Mouse (Mus musculus): Measurements from ENCODE around the gene 2310034G01Rik. TPM values are rescaled to one million over a fixed set of nuclear protein-coding genes. Genes with fewer than 3 reads are reported as not detected.

2310034G01Rik gene
- polyA plus RNA-seq, 1 experiment from 2014 or later = 1.5 TPM

- no peak overlapping the region for H3K4me2 ChIP-seq
- no peak overlapping the region for H3K27ac ChIP-seq (ENCODE audit: low read depth, low read length)
- no peak overlapping the region for H3K9ac ChIP-seq (ENCODE audit: low read depth, low read length)
- ATAC-seq (replicated peaks; ENCODE audit: low FRiP score) (no peak), DNase-seq (ENCODE audit: low spot score) (no peak)
- no peaks in the 10 kb centered on the region for H3K27me3 ChIP-seq (replicated peaks; ENCODE audit: control insufficient read depth, insufficient read depth, low read length)
- no peaks in the 10 kb centered on the region for H3K9me3 ChIP-seq (ENCODE audit: control insufficient read depth, low read length)
- H3K4me3 ChIP-seq (ENCODE audit: low read depth, low read length) = no peak overlapping the region
- H3K4me1 ChIP-seq (replicated peaks; ENCODE audit: control insufficient read depth, insufficient read depth, low read length) = no peaks in the 10 kb centered on the region
- 22% methylated on average over 4 of the region's 4 CpGs for WGBS
- no peaks in the 10 kb centered on the region for H3K36me3 ChIP-seq (ENCODE audit: control insufficient read depth, insufficient read depth, low read length)
These were observed 19.1 kb upstream of the 2310034G01Rik start for GRCm38 (mm10) chr19:46369204-46369603.

GRCm38 (mm10) chr19:46367798-46368590 is 17.9 kb upstream of the 2310034G01Rik start:
- Histone ChIP-seq H3K9me3 (ENCODE audit: control insufficient read depth, low read length) (no peaks in the 10 kb centered on the region), H3K27me3 (replicated peaks; ENCODE audit: control insufficient read depth, insufficient read depth, low read length) (no peaks in the 10 kb centered on the region), H3K9ac (ENCODE audit: low read depth, low read length) (no peak overlapping the region), H3K36me3 (ENCODE audit: control insufficient read depth, insufficient read depth, low read length) (no peaks in the 10 kb centered on the region), H3K4me3 (ENCODE audit: low read depth, low read length) (no peak overlapping the region), H3K4me1 (replicated peaks; ENCODE audit: control insufficient read depth, insufficient read depth, low read length) (no peaks in the 10 kb centered on the region), H3K4me2 (no peak overlapping the region), H3K27ac (ENCODE audit: low read depth, low read length) (no peak overlapping the region)
- no peak for DNase-seq (ENCODE audit: low spot score)
- 87% methylated on average over 23 of the region's 23 CpGs for WGBS
- no peak for ATAC-seq (replicated peaks; ENCODE audit: low FRiP score)

- Histone ChIP-seq H3K4me2 (no peak overlapping the region), H3K4me1 (replicated peaks; ENCODE audit: control insufficient read depth, insufficient read depth, low read length) (no peaks in the 10 kb centered on the region), H3K36me3 (ENCODE audit: control insufficient read depth, insufficient read depth, low read length) (no peaks in the 10 kb centered on the region), H3K27ac (ENCODE audit: low read depth, low read length) (no peak overlapping the region), H3K4me3 (ENCODE audit: low read depth, low read length) (no peak overlapping the region), H3K9ac (ENCODE audit: low read depth, low read length) (no peak overlapping the region), H3K9me3 (ENCODE audit: control insufficient read depth, low read length) (no peaks in the 10 kb centered on the region), H3K27me3 (replicated peaks; ENCODE audit: control insufficient read depth, insufficient read depth, low read length) (no peaks in the 10 kb centered on the region)
- DNase-seq (ENCODE audit: low spot score) = no peak
- no peak for ATAC-seq (replicated peaks; ENCODE audit: low FRiP score)
- 72% methylated on average over 11 of the region's 11 CpGs for WGBS
These were observed 13.3 kb upstream of the 2310034G01Rik start for GRCm38 (mm10) chr19:46363294-46364009.

- Histone ChIP-seq H3K27ac (ENCODE audit: low read depth, low read length) (no peak overlapping the region), H3K9me3 (ENCODE audit: control insufficient read depth, low read length) (no peaks in the 10 kb centered on the region), H3K9ac (ENCODE audit: low read depth, low read length) (no peak overlapping the region), H3K27me3 (replicated peaks; ENCODE audit: control insufficient read depth, insufficient read depth, low read length) (no peaks in the 10 kb centered on the region), H3K4me2 (no peak overlapping the region), H3K4me3 (ENCODE audit: low read depth, low read length) (no peak overlapping the region), H3K36me3 (ENCODE audit: control insufficient read depth, insufficient read depth, low read length) (no peaks in the 10 kb centered on the region), H3K4me1 (replicated peaks; ENCODE audit: control insufficient read depth, insufficient read depth, low read length) (0 out of 2 replicates have a peak, but pooled peaks cover 3% of the 10 kb centered on the region)
- WGBS = 84% methylated on average over 8 of the region's 8 CpGs
- no peak for ATAC-seq (replicated peaks; ENCODE audit: low FRiP score)
- no peak for DNase-seq (ENCODE audit: low spot score)
These were observed 12.0 kb upstream of the 2310034G01Rik start for GRCm38 (mm10) chr19:46362104-46362503.

GRCm38 (mm10) chr19:46358381-46358780 is 8.3 kb upstream of the 2310034G01Rik start:
- peak overlapping the region; percentile 70 for H3K4me3 ChIP-seq (ENCODE audit: low read depth, low read length)
- no peak for DNase-seq (ENCODE audit: low spot score)
- no peaks in the 10 kb centered on the region for H3K9me3 ChIP-seq (ENCODE audit: control insufficient read depth, low read length)
- 43% methylated on average over 4 of the region's 4 CpGs for WGBS
- H3K9ac ChIP-seq (ENCODE audit: low read depth, low read length) = peak overlapping the region; percentile 78; the same call in 1 of the 2 replicates
- 0 out of 2 replicates have a peak, but pooled peaks cover 3% of the 10 kb centered on the region for H3K4me1 ChIP-seq (replicated peaks; ENCODE audit: control insufficient read depth, insufficient read depth, low read length)
- no peaks in the 10 kb centered on the region for H3K27me3 ChIP-seq (replicated peaks; ENCODE audit: control insufficient read depth, insufficient read depth, low read length)
- peak overlapping the region; percentile 71 for H3K27ac ChIP-seq (ENCODE audit: low read depth, low read length)
- peak; percentile 10; the same call in 1 of the 2 replicates for ATAC-seq (replicated peaks; ENCODE audit: low FRiP score)
- H3K36me3 ChIP-seq (ENCODE audit: control insufficient read depth, insufficient read depth, low read length) = no peaks in the 10 kb centered on the region
- peak overlapping the region; percentile 99 for H3K4me2 ChIP-seq

- WGBS = 12% methylated on average over 25 of the region's 25 CpGs
- H3K4me3 ChIP-seq (ENCODE audit: low read depth, low read length) = peak overlapping the region; percentile 70
- peaks cover 5% of the 10 kb centered on the region; the same call in 1 of the 2 replicates for H3K4me1 ChIP-seq (replicated peaks; ENCODE audit: control insufficient read depth, insufficient read depth, low read length)
- no peak for DNase-seq (ENCODE audit: low spot score)
- no peaks in the 10 kb centered on the region for H3K36me3 ChIP-seq (ENCODE audit: control insufficient read depth, insufficient read depth, low read length)
- peak overlapping the region; percentile 78 for H3K9ac ChIP-seq (ENCODE audit: low read depth, low read length)
- H3K9me3 ChIP-seq (ENCODE audit: control insufficient read depth, low read length) = no peaks in the 10 kb centered on the region
- peak; percentile 61; the same call in 1 of the 2 replicates for ATAC-seq (replicated peaks; ENCODE audit: low FRiP score)
- no peaks in the 10 kb centered on the region for H3K27me3 ChIP-seq (replicated peaks; ENCODE audit: control insufficient read depth, insufficient read depth, low read length)
- peak overlapping the region; percentile 99 for H3K4me2 ChIP-seq
- H3K27ac ChIP-seq (ENCODE audit: low read depth, low read length) = peak overlapping the region; percentile 71
These were observed 7.5 kb upstream of the 2310034G01Rik start for GRCm38 (mm10) chr19:46357344-46358280.

- Histone ChIP-seq H3K27ac (ENCODE audit: low read depth, low read length) (no peak overlapping the region; the same call in none of the 2 replicates), H3K9me3 (ENCODE audit: control insufficient read depth, low read length) (no peaks in the 10 kb centered on the region), H3K27me3 (replicated peaks; ENCODE audit: control insufficient read depth, insufficient read depth, low read length) (no peaks in the 10 kb centered on the region), H3K4me2 (peak overlapping the region; percentile 99), H3K4me1 (replicated peaks; ENCODE audit: control insufficient read depth, insufficient read depth, low read length) (peaks cover 6% of the 10 kb centered on the region; the same call in 1 of the 2 replicates), H3K9ac (ENCODE audit: low read depth, low read length) (peak overlapping the region; percentile 78), H3K4me3 (ENCODE audit: low read depth, low read length) (peak overlapping the region; percentile 70), H3K36me3 (ENCODE audit: control insufficient read depth, insufficient read depth, low read length) (no peaks in the 10 kb centered on the region)
- DNase-seq (ENCODE audit: low spot score) (peak; percentile 85), ATAC-seq (replicated peaks; ENCODE audit: low FRiP score) (peak; percentile 89)
- under 1% methylated on average over 29 of the region's 29 CpGs for WGBS
These were observed 6.6 kb upstream of the 2310034G01Rik start for GRCm38 (mm10) chr19:46356701-46357138.

- DNase-seq (ENCODE audit: low spot score) = no peak
- WGBS = 39% methylated on average over 6 of the region's 6 CpGs
- peak overlapping the region; percentile 74 for H3K9ac ChIP-seq (ENCODE audit: low read depth, low read length)
- H3K4me3 ChIP-seq (ENCODE audit: low read depth, low read length) = peak overlapping the region; percentile 65
- H3K4me1 ChIP-seq (replicated peaks; ENCODE audit: control insufficient read depth, insufficient read depth, low read length) = peaks cover 13% of the 10 kb centered on the region; the same call in 1 of the 2 replicates
- ATAC-seq (replicated peaks; ENCODE audit: low FRiP score) = no peak
- H3K36me3 ChIP-seq (ENCODE audit: control insufficient read depth, insufficient read depth, low read length) = no peaks in the 10 kb centered on the region
- peak overlapping the region; percentile 85 for H3K4me2 ChIP-seq
- H3K9me3 ChIP-seq (ENCODE audit: control insufficient read depth, low read length) = no peaks in the 10 kb centered on the region
- H3K27me3 ChIP-seq (replicated peaks; ENCODE audit: control insufficient read depth, insufficient read depth, low read length) = 0 out of 2 replicates have a peak, but pooled peaks cover 5% of the 10 kb centered on the region
- H3K27ac ChIP-seq (ENCODE audit: low read depth, low read length) = no peak overlapping the region
These were observed 552 bp downstream of the 2310034G01Rik start for GRCm38 (mm10) chr19:46349550-46349949.

All from liver, embryonic 11.5 days (tissue).